Mouse (Mus musculus): ENCODE data around the gene Med7. TPM values are rescaled to one million over a fixed set of nuclear protein-coding genes. Genes with fewer than 3 reads are reported as not detected.

Gene Med7
- 10 to 100 TPM; 27.5 to 31.9 TPM for total RNA-seq (2021)
- long read RNA-seq, experiment 1, transcript Med7-201 (3 exons, 1,193 nt) = minor isoform, 5 of 36 reads
- long read RNA-seq, experiment 1, transcript Med7-203 (3 exons, 2,547 nt) = major isoform, 21 of 36 reads
- long read RNA-seq, experiment 1, partial matches to known transcripts = 0 of 36 reads
- long read RNA-seq, experiment 1, other reads (novel, unspliced or antisense) = 5 of 36 reads
- long read RNA-seq, experiment 2, transcript Med7-203 (3 exons, 2,547 nt) = major isoform, 7 of 14 reads
- long read RNA-seq, experiment 2, partial matches to known transcripts = 0 of 14 reads
- long read RNA-seq, experiment 2, other reads (novel, unspliced or antisense) = 2 of 14 reads

DNA sequence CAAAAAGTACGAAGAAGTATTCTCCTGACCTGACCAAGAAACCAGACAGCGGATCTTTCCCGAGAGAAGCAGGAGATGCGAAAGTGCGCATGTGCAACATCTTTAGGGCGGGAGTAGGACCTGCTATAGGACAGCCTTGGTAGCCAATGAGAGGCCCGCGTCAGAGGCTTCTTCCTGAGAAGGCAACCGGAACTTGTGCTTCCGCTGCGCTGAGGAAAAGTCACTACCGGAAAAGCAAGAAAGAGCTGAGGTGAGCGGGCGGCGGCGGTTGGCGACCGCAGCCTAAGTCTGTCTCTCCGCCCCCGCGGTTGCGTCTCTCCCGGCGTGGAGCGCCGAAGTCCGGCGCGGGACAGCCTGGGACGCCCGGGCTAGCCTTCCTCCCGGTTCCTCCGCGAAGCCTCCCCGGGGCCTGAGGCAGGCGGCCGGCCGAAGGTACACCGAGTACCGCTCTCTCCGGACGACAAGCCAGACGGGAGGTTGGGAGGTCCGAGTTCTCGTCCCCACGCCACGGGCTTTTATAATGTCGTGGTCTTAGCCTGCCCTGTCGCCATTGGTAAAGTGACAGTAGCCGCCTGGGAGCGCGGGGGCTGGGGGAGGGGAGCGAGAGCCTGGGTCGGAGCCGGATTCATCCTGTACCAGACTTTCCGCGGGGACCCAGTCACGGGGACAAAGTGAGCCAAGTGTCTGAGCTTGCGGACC lies at the start of gene Med7:
Gene Med7 (plus strand): TSS at position 166 of the 699 bp plus-strand sequence.
- peak; percentile 94 for DNase-seq

DNA sequence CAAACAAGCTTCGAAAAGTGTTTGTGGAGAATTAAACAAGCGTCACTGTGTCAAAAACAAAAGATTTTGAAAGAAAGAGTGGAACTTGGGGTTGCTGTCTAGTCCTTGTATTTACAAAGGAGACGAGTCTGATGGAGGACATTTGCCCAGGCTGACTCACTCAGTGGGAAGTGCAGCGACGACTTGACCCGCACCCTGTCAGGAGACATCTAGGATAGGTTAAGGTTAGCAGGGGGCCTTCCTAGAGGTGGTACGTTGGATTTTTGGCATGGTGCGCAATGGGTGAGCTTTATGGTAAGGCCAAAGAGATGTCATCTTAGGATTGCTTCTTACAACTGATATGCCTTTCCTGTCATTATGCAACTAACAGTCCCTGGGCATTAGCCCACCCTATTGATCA lies 49.7 kb upstream of the Med7 start:
- no peak for DNase-seq

- DNase-seq = no peak
Measured at GRCm38 (mm10) chr11:46388438-46388837, 48.3 kb upstream of the Med7 start.

GRCm38 (mm10) chr11:46389336-46390117 lies 47.2 kb upstream of the Med7 start, which contains the start of gene Itk:
Itk (minus strand) TSS chr11:46389515.
- no peak for DNase-seq

DNA sequence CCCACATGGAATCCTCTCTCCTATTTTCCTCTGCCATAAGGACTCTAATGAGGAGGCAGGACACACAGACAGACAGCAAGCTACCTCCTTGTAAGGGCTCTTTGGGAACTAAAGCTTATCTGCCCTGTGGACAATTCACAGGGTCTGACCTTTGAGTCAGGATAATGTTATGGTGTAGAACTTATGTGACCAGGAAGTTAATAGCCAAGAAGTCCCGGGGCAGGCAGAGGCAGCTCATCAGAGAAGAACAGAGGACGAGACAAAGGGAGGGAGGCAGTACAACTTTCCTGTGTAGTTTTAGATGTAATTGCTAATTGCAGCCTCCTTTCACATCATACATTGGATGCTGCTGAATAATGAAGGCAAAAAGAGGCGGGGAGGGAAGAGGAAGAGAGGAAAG lies 46.1 kb upstream of the Med7 start:
- no peak for DNase-seq

- DNase-seq = no peak
Measured at GRCm38 (mm10) chr11:46392890-46393289, 43.8 kb upstream of the Med7 start.

GRCm38 (mm10) chr11:46393413-46393812 lies 43.3 kb upstream of the Med7 start:
- DNase-seq = no peak

- no peak for DNase-seq
Measured at GRCm38 (mm10) chr11:46395088-46395487, 41.6 kb upstream of the Med7 start.

GRCm38 (mm10) chr11:46395698-46396097 lies 41.0 kb upstream of the Med7 start:
- DNase-seq = no peak

DNA sequence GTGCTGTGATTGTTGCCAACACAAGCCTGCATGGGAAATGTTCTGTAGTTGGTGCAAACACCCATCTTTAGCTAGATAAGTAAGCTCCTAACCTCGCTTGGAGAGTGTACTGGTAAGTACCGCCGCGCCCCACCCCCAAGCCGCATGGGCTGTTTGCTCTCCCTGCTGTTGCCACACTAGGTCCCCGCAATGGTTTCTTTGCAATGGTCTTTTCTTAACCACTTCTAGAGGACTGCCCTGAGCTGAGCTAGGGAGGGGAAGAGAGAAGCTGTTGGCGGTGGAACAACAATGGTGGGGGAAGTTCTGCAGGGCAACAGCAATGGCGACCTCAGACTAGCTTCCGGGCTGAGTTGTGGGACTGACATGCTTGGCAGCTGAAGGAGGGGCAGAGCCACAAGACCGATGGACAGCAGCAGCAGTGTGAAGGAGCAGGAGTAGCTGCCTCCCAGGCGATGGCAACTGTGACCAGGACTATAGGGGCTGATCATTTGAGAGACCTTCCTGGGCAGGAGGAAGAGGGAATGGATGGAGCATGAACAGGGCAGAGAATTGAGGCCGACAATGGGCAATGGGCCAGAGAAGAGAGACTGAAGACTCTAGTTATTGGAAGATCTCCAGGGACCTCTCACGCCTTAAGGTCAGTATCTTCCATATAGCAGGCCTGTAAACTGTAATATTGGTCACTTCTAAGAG lies 40.4 kb upstream of the Med7 start, which contains the start of gene Fam71b:
Gene Fam71b (plus strand): TSS at position 393 of the 693 bp plus-strand sequence.
- DNase-seq = no peak

DNA sequence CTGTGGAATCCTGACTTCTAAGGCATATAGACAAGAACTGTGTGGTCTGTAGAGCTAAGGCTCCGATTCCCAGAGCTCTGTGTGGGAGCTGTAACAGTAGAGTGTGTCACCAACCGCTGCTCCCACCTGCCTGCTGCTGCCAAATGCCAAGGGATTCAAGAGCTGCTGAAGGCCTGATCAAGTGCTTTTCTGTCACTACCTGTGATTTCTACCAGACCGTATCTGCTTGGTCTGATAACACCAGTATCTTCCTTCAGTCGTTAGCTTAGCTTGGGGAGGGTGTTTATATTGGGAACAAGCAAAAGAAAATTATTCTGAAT lies 39.9 kb upstream of the Med7 start:
- no peak for DNase-seq

- DNase-seq = no peak
Measured at GRCm38 (mm10) chr11:46397900-46398299, 38.8 kb upstream of the Med7 start.

DNA sequence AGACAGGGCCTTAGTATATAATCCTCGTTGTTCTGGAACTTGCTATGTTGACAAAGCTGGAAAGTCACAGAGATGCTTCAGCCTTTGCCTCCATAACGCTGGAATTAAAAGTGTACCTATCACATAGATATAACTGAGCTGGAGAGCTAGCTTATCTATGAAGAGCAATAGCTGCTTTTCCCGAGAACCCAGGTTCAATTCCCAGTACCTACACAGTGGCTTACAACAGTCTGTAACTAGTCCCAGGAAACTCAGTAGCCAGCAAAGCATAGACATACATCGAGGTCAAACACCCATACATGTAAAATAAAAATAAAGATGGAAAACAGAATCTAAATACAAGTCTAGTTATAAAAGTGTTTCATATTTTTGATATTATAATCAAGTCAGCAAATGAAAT lies 38.3 kb upstream of the Med7 start:
- no peak for DNase-seq

DNA sequence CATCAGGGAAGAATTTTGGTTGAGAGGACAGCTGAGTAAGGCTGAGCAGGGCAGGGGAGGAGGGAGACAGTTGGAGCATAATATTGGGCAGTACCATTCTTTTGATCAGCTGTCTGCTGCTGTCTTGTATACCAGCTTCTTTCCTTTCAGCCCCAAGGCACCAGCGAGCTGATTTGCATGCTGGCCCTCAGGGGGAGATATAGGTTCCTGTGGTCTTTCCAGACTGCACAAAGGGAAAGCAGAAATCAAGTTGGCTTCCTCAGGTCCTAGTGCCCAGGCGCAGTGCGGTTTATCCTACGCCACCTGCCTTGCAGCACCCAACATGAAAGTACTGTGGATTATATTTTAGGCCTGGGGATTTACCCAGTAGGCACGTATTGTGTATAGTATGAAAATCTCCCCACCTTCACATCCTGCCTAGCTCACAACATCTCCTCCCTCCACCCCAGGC lies 37.8 kb upstream of the Med7 start:
- no peak for DNase-seq

- DNase-seq = no peak
Measured at GRCm38 (mm10) chr11:46401555-46401954, 35.2 kb upstream of the Med7 start.

DNA sequence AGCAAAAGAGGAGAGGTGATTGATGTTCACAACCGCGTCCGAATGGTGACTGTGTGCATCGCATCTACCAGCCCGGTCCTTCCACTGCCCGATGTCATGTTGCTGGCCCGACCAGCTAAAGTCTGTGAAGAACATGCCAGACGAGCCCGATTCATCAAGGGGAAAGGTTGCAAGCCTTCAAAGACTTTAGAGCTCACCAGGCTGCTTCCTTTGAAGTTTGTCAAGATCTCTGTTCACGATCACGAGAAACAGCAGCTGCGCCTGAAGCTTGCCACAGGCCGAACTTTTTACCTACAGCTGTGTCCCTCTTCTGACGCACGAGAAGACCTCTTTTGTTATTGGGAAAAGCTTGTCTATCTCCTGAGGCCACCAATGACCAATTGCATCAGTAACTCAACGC lies 31.7 kb upstream of the Med7 start:
- no peak for DNase-seq

GRCm38 (mm10) chr11:46406721-46407120 lies 30.0 kb upstream of the Med7 start:
- DNase-seq = no peak

- DNase-seq = no peak
Measured at GRCm38 (mm10) chr11:46410018-46410563, 26.6 kb upstream of the Med7 start.

GRCm38 (mm10) chr11:46418438-46418837 lies 18.3 kb upstream of the Med7 start:
- DNase-seq = no peak

- DNase-seq = no peak
Measured at GRCm38 (mm10) chr11:46418860-46419259, 17.9 kb upstream of the Med7 start.

DNA sequence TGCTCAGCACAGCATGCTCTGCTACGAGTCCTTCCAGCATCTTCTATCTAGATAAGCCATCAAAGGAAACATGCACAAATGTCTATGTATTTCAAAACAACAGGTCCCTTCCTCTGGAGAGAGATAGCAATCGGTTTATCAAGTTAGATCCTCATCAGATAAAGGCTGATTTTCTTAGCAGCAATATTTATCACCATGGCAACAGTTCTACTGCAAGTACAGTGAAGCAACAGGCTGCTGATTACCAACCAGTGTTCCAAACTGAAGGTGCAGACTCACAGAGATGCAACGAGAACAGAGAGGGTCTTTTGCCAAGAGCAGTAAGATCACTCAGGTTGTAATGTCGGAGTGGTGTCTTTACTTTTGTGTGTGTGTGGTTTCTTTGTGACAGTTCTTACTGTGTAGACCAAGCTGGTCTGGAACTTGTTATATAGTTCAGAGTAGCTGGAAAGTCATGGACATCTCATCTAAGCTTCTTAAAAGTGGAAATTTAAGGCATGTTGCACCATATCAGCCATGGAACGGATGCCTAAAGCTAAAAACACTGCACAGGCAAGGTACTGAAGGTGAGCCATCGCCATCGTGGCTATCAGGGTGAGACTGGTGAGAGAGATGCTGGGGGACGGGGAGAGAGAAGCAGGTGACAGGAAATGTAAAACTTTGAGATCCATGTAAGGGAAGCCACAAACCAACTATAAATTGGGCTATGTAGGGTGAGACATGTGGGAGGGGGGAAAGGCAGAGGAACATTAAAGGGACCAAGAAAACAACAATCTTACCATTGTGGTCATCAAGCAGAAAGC lies 15.4 kb upstream of the Med7 start:
- DNase-seq = no peak

All from adrenal gland, postnatal 10 days (tissue).